Mouse (Mus musculus) gastrocnemius, postnatal 4 days (tissue): ENCODE results near the gene Hip1r. TPM values are rescaled to one million over a fixed set of nuclear protein-coding genes. Genes with fewer than 3 reads are reported as not detected.

Source experiments
- DNase-seq, 2 experiments: peaks; one replicate each; pipeline ENCODE4 v3.0.0; 2021 to 2022; ENCODE audit warnings: low spot score in 2 of 2, mixed read lengths in 2 of 2
- long read RNA-seq, 2 experiments: library from polyadenylated mRNA; stranded (forward); transcript quantifications; one replicate each; pipeline ENCODE4 v2.0.0; 2021
- total RNA-seq, 2 experiments: library from RNA; stranded (reverse); gene quantifications; 2 replicates each; pipeline ENCODE4 v1.2.3; 2021

Gene Hip1r
- 1 to 10 TPM; 5.5 to 6.6 TPM for total RNA-seq
- long read RNA-seq, experiment 1, full-length matches to known transcripts = 7 of 12 reads
- long read RNA-seq, experiment 1, partial matches to known transcripts = 4 of 12 reads
- long read RNA-seq, experiment 1, other reads (novel, unspliced or antisense) = 1 of 12 reads
- long read RNA-seq, experiment 2, full-length matches to known transcripts = 9 of 19 reads
- long read RNA-seq, experiment 2, partial matches to known transcripts = 5 of 19 reads
- long read RNA-seq, experiment 2, other reads (novel, unspliced or antisense) = 5 of 19 reads

DNA sequence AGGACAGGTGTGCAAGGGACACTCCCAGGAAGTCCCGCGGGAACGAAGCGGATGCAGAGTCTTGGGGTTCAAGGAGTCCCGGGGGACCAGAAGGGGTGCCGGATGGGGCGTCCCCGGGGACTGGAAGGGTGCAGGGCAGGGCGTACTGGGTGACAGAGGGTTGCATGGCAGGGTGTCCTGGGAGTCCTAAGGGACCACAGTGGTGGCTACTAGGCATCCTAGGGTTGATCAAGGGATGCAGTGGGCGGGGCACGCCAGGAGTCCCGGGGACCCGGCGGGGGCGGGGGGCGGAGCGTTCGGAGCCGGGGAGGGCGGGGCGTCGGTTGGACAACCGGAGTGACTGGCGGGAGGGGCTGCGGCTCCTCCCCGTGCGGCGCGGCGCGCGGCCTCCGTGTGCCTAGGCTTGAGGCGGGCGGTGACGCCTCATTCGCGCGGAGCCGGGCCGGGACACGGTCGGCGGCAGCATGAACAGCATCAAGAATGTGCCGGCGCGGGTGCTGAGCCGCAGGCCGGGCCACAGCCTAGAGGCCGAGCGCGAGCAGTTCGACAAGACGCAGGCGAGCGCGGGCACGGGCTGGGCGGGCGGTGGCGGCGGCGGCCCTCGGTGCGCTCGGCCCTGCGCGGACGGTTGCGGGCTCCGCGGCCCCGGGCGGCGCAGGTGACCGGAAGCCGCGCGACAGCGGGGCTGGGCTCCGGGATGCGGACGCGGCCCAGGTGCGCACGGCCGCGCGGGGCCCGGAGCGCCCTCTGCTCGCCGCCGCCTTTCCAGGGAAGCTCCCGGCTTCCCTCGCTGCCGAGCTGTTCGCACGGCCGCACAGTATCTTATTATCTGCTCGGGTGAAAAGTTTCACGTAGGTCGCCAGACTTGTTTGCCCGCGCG is at the start of gene Hip1r:
Gene Hip1r, plus strand, starts transcription at position 330 of the 880 bp plus-strand sequence.
- DNase-seq = peak; percentile 53 to 64

DNA sequence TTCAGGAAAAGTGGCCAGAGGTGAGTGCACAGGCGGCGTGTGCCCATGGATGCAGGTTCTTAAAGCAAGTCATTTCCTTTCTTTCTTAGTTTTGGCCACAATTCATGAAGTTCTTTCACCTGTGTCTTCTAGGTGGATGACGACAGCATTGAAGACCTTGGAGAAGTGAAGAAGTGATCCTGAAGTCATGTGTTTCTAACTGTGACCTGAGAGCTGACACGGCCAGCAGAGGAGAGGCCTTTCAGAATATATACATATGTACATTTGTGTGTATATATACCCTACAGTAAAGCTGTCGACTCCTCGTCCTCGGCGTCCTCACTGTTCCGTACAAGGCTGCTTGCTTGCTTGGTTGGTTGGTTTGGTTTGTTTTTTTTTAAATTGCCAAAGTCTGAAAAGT is 46.3 kb upstream of the Hip1r start, which contains the start of gene Gm43518:
Gene Gm43518, plus strand, starts transcription at position 301 of the 400 bp plus-strand sequence.
- no peak for DNase-seq

DNA sequence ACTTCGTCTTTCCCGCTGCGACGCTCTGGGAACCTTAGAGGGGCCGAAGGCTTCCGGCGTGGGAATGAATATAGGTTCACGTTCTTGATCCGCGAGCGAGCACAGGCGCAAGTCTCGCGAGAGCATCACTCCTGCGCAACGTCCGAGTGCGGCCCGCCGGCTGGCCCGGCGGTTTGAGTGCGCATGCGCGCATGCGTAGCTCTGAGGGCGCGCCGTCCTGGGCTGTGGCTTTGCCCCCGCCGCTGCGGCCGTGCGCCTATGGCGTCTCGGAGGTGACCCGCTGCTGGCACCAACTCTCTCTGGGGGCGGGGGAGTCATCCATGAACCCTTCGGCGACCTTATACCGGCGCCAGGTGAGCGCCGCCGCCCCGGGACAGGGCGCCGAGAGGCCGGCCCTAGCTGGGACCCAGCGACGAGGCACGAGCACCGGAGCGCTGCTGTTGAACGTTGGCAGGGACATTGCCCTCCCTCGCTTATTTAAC is 42.9 kb upstream of the Hip1r start, which contains the start of gene Ccdc62:
Gene Ccdc62, plus strand, starts transcription at position 172 of the 482 bp plus-strand sequence.
- peak; percentile 91 to 96 for DNase-seq

DNA sequence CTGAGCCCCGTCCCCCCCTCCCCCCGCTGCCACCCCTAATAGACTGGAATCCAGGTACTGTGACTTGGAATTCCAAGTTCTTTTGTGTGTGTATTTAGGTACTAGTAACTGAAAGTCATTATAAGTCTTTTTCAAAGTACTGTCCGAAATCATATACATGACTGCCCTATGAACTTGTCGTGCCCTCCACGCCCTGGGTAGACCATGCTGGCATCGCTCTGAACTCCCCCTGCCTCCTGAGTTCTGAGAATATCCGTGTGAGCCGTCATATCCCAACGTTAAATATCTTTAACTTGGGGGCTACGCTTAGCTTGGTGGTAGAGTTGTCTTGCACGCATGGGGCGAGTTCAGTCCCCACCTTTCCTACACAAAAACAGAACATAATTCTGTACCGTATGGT is 42.3 kb upstream of the Hip1r start:
- no peak for DNase-seq

DNA sequence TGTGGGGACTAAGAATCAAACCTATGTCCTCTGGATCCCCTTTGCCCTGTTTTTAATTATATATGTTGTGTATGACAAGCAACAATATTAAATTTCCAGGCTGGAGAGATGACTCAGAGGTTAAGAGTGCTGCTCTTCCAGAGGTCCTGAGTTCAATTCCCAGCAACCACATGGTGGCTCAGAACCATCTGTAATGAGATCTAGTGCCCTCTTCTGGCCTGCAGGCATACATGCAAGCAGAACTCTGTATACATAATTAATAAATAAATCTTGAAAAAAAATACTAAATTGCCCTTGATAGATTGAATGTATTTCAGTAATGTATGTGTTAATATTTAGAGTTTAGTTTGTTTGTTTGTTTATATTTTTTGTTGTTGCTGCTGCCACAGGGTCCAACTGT is 40.5 kb upstream of the Hip1r start:
- no peak for DNase-seq

DNA sequence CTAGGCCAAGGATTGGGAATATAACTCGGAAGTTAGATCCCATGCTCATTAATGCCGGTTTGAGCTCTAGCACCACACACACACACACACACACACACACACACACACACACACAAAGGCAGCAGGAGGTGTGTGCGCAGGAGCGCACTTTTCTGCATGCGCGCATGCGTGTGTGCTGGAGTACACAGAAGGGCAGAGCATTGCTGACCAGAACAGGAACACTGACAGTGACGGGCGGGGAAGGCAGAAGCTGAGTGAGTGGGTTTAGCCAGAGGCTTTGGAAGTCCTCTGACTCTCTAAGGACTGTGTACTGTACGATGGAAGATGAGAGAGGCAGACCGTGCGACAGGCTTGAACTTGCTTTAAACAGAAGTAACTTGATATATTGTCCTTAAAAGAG is 39.9 kb upstream of the Hip1r start:
- no peak for DNase-seq

DNA sequence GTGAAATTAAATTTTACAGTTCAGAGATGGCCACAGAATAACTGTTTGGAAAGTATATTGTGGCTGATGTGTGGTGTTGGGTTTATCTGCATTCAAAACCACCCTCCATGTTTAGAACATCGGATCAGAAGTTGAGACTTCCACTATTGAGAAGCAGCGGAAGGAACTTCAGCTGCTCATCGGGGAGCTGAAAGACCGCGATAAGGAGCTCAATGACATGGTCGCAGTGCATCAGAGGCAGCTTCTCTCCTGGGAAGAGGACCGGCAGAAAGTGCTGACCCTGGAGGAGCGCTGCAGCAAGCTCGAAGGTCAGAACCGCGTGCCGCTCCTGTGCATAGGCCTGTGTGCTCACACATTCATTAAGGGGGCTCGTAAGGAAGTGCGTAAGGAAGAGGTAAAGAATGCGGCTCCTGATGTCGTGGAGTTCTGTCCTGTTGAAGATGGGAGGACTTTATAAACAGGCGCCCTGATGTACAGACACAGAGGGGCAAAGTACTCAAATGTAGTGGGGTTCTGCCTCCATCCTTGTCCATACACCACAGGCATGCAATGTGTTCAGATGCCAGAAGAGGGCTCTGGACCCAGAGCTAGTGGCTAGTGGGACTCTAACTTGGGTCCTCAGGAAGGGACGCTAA is 39.4 kb upstream of the Hip1r start:
- DNase-seq = no peak

DNA sequence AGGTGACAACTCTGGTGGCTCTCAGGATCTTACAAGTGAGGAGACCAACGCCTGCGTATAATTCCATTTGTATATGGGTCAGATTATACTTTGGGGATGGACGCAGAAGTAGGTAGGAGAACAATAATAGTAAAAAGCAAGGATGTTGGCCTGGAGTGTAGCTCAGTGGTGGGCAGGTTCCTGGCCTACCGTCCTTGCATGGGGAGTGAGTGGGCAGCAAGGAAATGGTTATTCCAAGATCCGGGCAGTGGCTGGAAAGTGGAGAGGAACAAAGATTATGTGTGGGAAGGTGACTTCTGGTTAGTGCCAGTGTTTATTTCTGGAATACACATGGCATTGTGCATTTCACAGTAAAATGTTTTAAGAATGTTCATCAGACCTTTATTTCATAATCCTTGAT is 37.5 kb upstream of the Hip1r start:
- DNase-seq = no peak

DNA sequence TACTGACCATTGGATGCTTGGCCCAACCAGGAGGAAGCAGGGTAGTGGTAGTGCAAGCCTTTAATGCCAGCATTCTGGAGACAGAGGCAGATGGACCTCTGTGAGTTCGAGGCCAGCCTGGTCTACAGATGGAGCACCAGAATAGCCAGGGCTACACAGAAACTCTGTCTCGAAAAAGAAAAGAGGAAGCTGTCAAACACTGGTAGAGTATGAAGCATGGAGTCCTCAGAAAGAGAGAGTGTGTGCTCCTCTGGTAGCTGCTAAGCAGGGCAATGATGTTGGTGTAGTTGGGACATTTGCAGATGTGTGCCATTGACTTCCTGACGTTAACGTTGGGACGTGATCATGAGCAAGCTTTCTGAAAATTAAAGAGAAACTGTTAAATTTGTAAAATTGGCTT is 34.9 kb upstream of the Hip1r start:
- no peak for DNase-seq

DNA sequence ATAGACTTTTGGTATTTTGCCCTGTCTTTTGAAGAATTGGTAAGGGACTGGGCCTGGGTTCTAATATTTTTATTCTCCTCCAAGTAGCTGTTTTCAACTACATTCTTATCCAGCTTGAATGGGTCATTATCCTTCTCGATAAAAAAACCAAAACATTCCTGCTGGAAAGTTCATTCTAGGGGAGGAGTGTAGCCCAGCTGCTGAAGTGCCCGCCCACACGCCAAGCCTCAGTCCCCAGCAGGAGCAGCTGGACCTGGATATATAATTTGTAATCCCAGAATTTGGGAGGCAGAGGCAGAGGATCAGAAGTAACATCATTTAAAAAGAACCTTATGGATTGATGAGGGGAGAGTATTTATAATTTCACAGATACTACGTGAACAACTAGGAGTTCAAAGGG is 26.9 kb upstream of the Hip1r start:
- no peak for DNase-seq

DNA sequence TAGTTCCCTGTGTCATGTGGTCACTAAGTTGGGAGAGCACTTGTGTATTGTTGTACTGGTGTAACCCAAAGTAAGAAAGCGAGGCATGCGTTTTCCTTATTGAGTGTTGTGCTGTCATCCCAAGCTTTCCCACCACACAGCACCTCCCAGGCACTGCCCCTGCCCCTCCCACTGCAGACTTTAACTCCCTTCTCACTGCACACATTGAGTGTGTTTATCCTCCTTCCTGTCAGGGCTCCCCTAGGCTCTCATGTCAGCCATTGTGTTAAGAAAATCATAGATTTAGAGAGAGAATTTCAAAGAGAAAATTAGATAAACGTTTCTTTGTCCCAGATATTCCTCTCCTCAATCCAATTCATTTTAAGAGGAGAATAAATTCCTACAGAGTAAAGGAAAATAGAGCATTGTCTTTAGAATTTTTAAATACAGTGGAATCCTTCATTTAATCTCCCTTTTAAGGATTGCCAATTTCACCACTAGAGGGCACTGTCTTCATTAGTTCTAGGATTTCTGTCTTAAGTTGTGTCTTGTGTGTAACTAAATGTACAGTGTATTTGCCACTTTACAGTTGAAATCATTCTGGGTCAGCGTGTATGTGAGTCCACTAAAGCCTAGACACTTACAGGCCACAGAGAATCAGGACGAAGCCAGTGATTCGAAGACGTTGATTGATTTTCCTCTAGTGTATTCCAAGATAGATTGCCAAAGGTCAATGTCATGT is 26.2 kb upstream of the Hip1r start:
- no peak for DNase-seq

DNA sequence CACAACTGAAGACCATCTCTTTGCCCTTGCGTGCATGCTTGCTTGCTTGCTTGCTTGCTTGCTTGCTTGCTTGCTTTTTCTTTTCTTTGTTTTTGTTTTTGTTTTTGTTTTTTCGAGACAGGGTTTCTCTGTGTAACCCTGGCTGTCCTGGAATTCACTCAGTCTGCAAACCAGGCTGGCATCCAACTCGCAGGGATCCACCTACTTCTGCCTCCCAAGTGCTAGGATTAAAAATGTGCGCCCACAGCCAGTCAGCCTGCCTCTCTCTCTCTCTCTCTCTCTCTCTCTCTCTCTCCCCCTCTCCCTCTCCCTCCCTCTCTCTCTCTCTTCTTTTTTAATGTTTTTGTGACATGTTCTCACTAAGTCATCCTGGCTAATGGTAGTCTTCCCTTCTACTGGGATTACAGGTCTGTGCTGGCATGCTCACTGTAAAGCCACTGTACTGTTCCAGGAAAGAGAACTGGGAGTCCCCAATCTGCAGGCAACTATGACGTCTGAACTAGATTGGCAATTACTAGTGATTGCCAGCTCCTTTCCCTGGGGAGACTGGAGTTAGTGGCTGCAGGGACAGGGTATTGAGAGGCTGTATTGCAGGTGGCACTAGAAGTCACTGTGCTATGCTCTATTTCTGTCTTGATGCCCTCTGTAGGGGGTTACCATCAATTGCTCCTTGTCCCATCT is 20.9 kb upstream of the Hip1r start:
- no peak for DNase-seq

DNA sequence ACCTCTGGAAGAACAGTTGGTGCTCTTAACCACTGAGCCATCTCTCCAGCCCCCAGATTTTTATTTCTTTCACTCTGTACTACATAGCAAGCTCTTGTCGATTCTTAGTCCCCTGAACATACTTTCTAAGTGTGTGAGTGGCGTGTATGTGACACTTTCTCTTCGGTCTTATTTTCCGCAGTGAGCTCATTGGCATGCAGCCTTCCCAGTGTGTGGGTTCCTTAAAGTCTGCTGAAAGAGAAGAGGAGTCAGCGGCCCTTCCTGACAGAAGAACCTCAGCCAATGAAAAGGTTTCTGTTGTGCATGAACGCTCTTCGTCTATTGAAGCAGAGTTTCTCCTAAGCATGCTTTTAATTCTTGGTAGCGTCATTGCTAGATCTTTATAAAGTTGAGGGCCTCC is 16.2 kb upstream of the Hip1r start:
- DNase-seq = no peak

DNA sequence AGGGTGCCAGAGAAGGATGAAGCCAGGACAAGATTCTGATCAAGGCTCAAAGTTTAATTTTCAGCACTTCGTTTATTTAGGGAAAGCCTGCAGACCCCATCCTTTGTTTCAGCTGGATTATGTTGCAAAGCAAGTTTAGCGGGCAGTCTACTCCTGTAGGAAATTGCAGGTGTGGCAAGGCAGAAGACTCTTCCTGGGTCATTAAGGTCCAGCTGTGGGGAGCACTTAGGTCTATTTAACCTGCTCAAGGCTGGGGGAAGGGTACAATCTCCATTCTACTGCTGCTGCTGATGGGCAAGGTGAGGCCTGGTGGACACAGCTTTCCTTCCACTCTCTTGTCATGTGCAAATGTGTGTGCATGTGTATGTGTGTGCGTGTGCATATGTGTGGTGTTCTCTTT is 14.4 kb upstream of the Hip1r start:
- no peak for DNase-seq

DNA sequence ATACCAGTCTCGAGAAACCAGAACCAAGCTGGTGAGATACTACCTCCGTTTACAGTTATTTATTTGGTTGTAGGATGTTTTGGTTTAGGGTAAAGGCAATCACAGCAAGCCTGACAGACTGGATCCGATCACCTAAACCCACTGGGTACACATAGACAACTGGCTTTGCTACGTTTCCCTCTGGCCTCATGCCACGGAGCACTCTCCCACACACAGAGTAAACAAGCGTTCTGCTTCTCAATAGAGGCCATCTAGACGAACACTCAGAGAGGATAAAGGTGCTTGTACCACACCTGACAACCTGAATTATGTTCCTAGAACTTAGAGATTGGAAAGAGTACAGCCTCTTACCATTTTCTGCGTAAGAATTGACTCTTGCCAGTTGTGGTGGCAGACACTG is 13.3 kb upstream of the Hip1r start:
- DNase-seq = no peak

DNA sequence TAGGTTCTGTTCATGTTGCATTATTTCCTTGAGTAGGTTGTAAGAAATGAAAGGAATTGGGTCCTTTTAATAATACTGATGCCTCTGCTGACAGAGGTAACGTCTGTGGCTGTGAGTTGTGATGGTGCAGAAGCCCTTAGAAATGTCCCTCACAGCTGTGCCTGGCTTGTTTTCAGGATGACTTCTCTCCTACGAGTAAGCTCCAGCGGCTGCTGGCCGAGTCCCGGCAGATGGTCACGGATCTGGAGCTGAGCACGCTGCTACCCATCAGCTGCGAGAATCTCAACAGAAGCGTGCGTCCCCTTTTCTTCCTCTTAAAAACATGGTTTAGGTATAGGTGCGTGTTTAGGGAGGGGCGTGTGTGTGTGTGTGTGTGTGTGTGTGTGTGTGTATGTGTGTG is 12.4 kb upstream of the Hip1r start:
- DNase-seq = no peak

DNA sequence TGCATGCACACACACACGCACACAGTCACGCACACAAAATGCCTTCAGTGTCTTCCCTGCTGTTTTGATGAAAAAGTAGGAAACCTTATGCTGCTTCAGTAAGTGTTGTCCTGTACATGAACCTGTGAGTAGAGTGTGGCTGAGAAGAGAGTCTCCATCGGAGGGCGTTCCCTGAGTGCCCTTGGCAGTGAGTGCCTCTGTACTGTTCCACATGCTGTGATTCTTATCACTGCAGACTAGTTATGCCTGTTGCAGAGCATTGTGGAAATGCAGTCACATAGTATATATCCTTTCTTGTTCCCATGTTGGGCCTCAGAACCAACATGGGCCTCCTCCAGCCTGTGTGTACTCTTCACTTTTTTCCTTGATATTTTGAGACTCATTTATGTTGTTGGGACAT is 9.2 kb upstream of the Hip1r start:
- DNase-seq = no peak

DNA sequence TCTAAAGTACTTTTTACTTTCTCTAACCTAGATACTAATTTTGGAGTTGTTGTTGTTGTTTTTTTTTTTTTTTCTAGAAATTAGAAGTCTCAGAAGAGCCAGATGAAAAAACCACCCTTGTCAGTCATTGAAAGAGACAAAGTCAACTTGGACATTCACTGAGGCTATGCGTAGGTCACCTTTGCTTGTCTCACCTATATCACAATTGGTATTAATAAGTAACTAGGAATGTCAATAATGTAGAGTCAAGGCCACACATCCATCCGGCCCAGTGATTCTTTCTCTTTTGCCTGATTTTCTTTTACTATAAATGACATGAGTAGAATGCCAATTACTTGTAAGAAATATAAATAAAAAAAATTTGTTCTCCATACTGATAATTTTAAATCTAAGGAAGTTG is 6.7 kb upstream of the Hip1r start:
- no peak for DNase-seq

DNA sequence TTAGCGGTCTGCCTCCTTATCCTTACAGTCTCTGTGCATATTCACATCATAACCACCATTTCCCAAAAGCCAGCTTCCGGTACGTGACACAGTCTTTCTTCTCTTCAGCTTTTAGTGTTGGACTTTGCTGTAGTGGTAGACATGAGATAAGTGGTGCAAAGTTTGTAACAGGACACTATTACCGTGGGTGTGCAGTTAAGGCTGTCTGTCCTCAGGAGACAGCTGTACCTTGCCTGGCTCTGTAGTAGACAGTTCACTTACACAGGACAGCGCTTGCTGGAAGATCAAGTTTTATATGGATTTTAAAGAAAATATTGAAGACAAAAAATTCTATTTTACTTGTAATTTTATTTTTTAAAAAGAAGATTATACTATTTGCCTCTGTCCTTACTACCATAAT is 5.0 kb upstream of the Hip1r start:
- DNase-seq = no peak

DNA sequence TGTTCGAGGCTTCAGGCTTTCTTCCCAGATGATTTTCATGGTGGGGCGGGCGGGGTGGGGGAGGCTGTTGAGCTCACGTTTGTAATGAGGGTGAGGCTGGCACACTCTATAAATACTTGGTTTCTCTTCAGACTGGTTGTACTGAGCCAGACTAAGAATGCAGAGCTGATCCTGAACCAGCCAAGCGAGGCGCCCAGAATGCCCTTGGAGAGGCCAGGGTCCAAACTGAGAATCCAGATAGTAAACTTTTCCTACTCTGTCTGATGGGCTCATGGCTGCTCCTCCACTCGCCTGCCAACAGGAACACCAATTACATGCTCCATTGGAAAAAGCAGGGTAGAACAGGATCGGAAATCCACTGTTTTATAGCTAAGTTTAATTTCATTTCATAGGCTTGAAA is 4.2 kb upstream of the Hip1r start:
- DNase-seq = no peak

DNA sequence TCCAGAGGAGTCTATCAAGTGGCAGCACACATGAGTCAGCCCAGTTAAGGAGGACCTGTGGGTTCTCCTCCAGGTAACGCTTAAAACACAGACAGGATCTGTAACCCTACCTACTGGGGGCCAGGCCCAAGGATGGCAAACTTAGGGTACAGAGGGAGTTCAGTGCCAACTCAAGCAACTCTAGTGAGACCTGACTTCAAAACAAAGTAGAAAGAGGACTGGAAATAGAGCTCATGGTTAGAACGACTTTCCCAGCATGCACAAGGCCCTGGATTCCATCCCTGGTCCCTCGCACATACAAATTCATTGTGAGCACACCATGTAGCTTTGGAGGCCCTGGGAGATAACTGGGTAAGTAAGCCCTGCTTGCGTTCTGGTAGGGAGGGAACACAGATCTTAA is 2.9 kb upstream of the Hip1r start:
- DNase-seq = no peak
